Mouse (Mus musculus): Measurements from ENCODE around the gene Macf1.

Gene Macf1

DNA sequence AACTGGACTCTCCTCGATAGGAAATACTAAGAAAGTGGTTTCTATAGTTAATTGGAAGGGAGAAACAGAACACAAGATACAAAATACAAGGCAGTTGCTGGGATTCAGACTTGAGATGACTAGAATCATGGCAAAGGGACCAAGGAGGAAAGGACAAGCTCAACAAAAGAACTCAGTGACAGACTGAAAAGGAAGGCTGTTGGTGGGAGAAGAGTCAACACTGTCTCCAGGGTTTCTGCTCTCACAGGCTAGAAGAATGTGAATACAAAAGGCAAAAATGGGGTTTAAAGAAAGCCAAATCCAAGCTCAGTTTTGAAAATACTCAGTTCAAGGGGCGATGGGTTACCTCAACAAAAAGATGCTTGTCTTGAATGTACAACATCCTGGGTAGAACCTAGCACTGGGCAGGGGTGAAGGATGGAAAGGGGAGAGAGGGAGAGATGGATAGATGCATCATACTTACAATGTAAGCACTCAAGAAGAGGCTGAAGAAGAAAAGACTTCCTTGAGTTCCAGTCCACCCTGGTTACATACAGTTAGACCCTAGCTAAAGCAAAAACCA is 81.4 kb downstream of the Macf1 start:
- in situ Hi-C loops (cut with MboI, MseI): loop anchor here in 1 of 2 experiments (5.0 kb wide), 1 partner anchor 55 kb away; no protein-coding TSS in a partner anchor

DNA sequence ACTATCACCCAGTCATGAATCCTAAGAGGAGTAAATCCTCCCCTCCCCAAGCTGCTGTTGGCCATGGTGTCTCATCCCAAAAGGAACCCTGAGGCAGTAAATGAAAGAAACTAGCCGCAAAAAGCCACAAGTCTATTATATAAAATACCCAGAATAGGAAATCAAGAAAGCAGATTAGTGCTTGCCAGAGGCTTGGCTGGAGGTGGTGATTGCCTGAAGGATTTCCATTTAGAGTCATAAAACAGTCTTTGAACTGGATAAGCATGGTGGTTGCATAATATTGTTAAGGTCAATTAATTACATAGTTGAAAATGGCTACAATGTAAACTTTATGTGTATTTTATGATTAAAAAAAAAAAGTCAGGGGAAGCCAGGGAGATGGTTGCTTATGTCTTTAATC is 83.1 kb downstream of the Macf1 start:
- in situ Hi-C loops (cut with MboI, MseI): loop anchor here in 1 of 2 experiments (5.0 kb wide), 1 partner anchor 56 kb away; no protein-coding TSS in a partner anchor

DNA sequence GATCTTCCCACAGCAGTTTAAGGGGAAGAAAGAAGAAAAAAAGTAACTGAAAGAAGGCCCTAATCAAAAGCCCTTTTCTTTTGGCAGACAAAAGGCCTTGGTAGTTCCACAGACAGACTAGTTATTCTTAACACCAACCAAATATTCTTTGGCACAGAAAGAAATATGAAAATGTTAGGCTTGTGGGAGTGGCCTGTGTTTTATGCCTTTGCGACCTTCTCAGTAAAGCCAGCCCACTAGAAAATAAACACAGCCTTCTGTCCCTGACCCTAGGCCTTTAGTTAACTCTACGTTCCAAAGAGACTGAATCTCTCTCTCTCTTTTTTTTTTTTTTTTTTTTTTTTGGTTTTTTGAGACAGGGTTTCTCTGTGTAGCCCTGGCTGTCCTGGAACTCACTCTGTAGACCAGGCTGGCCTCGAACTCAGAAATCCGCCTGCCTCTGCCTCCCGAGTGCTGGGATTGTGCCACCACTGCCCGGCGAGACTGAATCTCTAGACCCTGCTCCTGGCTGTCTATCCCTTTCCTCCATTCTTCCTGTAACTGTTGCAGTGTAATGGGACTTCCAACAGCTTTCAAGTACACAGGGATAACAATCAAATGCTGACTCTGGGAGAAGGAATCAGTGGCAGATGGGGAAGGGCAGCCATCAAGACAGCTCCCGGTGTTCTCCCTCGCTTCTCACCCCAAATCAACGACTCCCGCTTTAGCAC is 85.5 kb downstream of the Macf1 start:
- in situ Hi-C loops (cut with MboI, MseI): loop anchor here in 1 of 2 experiments (25.0 kb wide), 1 partner anchor 314 kb away; the partner anchor contains the start of genes 4930535I16Rik, Mycbp and Rragc

- in situ Hi-C loops (cut with MboI, MseI): loop anchor here in 1 of 2 experiments (25.0 kb wide), 1 partner anchor 318 kb away; the partner anchor contains the start of genes 4930535I16Rik, Mycbp and Rragc
Observed at GRCm38 (mm10) chr4:123594381-123594806, 89.8 kb downstream of the Macf1 start.

GRCm38 (mm10) chr4:123593664-123594063 is 90.5 kb downstream of the Macf1 start:
- in situ Hi-C loops (cut with MboI, MseI): loop anchor here in 1 of 2 experiments (25.0 kb wide), 1 partner anchor 319 kb away; the partner anchor contains the start of genes 4930535I16Rik, Mycbp and Rragc

DNA sequence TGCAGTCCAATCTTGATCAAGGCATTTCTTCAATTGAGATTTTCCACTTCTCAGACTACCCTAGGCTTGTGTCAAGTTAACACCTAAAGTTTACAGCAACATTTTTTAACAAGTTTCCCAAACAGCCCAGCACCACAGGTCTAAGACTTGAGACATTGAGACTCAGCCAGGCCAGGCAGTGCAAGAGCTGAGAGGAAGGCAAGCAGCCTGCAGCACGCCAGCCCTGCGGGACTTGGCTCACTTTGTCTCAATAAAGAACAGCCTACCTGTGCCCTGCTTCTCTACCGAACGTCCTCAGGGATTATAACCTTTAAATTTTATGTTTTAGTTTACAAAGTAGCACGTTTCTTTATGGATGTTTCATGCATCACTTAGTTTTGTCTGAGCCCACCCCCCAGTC is 92.1 kb downstream of the Macf1 start:
- in situ Hi-C loops (cut with MboI, MseI): loop anchor here in 1 of 2 experiments (25.0 kb wide), 1 partner anchor 320 kb away; the partner anchor contains the start of genes 4930535I16Rik, Mycbp and Rragc

DNA sequence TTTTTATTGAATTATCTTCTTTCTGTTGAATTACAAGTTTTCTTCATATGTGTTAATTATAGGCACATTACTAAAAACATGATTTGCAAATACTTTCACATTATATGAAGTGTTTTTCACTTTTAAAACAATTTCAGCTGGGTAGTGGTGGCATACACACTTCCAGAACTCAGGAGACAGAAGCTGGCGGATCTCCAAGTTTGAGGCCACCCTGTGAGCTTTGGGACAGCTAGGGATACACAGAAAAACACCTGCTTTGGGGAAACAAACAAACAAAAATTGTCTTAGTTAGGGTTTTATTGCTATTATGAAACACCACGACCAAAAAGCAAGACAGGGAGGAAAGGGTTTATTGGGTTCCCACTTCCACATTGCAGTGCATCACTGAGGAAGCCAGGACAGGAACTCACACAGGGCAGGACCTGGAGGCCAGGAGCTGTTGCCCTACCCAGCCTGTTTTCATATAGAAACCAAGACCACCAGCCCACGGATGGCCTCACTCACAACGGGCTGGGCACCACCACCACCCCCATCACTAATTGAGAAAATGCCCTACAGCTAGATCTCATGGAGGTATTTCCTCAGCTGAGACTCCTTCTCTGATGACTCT is 93.0 kb downstream of the Macf1 start:
- in situ Hi-C loops (cut with MboI, MseI): loop anchor here in 1 of 2 experiments (25.0 kb wide), 1 partner anchor 321 kb away; the partner anchor contains the start of genes 4930535I16Rik, Mycbp and Rragc

GRCm38 (mm10) chr4:123589496-123589895 is 94.7 kb downstream of the Macf1 start:
- in situ Hi-C loops (cut with MboI, MseI): loop anchor here in 1 of 2 experiments (25.0 kb wide), 1 partner anchor 323 kb away; the partner anchor contains the start of genes 4930535I16Rik, Mycbp and Rragc

GRCm38 (mm10) chr4:123588353-123589301 is 95.5 kb downstream of the Macf1 start:
- in situ Hi-C loops (cut with MboI, MseI): loop anchor here in 1 of 2 experiments (25.0 kb wide), 1 partner anchor 324 kb away; the partner anchor contains the start of genes 4930535I16Rik, Mycbp and Rragc

GRCm38 (mm10) chr4:123587616-123588015 is 96.5 kb downstream of the Macf1 start:
- in situ Hi-C loops (cut with MboI, MseI): loop anchor here in 1 of 2 experiments (25.0 kb wide), 1 partner anchor 325 kb away; the partner anchor contains the start of genes 4930535I16Rik, Mycbp and Rragc

DNA sequence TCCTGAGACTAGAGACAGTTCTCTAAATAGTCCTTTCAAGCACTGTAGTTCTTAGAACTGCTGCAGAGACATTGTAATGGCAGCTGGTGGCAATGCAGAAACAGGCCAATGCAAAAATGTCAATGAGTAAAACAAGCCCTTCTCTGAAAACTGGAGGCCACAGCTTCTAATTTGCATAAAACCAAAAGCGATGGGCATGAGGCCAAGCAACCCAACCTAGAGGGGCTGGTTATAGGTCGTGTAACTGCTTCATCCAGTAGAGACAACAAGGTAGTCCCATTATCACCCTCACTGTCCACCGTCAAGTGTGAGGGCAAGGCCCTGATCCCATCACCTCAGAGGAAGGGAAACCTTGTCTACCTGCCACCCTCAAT is 99.5 kb downstream of the Macf1 start:
- in situ Hi-C loops (cut with MboI, MseI): loop anchor here (5.0 to 25.0 kb wide), 2 partner anchors 47 to 328 kb away; partner anchors contain the start of genes 4930535I16Rik (in 1 of the 2), Mycbp (in 1 of the 2) and Rragc (in 1 of the 2)

- in situ Hi-C loops (cut with MboI, MseI): loop anchor here (5.0 to 25.0 kb wide), 2 partner anchors 47 to 328 kb away; partner anchors contain the start of genes 4930535I16Rik (in 1 of the 2), Mycbp (in 1 of the 2) and Rragc (in 1 of the 2)
Observed at GRCm38 (mm10) chr4:123584084-123584719, 100.0 kb downstream of the Macf1 start.

DNA sequence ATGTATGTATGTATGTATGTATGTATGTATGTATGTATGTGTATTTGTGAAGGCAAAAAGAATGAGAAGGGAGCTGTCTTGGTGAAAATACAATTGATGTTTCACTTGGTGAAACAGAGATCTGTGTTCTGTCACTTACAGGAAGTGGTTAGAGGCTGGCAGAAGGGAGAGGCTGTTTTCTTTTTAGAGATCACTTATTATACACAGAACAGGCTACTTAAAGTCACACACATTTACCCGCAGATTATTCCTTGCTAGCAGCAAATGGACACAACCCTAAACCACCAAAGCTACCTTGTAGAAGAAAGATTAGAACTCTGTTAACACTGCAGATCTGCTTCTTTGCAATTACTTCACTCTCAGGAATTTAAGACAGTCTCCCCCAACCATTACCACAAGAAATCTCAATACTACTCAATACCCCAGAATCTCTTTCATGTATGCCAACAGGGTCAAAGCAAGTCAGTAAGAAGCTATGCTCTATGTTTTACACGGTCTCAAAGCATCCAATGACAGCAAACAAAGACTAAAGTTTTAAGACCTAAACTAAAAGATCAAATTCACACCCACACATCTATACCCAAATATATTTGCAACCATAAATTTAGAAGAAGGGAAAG is 106.6 kb downstream of the Macf1 start:
- in situ Hi-C loops (cut with MboI, MseI): loop anchor here in 1 of 2 experiments (5.0 to 25.0 kb wide), 3 partner anchors 40 to 1127 kb away; partner anchors contain the start of genes 4930535I16Rik, Fhl3, Mycbp and Rragc

DNA sequence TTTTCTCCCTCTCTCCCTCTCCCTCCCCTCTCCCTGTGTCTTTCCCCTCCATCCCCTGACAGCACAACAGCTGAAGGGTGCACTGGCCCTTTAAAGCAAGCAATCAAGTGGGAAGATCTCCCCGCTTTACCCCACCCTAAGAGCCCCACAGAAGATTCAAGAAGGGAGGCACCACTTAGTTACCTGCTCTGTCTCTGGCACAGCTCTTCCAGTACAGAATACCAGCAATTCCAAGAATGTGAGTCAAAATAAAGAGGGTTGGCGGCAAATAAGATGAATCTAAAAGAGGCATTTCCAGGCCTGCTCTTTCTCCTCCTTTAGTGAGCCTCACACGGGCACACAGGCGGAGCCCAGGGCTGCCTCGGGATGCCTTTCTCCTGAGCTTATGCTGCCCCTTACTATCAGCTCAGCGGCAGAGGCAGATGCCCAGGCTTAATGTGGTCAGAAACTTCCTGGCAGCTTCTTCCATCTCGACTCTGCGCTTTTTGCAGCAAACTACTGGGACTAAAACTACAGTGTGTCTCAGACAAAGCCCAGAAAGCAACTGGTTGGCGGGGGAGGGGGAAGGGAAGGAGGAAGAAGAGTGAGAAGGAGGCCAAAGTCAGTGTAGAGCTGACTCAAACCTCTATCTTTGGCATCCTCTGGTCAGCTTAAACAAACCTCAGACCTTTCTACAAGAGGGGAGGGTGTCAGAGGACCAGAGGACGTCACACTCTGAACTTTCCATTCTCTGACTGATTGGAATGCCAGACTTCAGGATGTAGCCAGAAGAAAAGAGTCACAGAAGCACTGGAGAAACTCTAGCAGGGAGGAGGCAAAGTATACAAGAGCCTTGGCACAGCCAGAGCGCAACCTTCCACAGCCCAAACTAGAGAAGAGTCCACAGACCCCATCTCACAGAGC is 111.5 kb downstream of the Macf1 start:
- in situ Hi-C loops (cut with MboI, MseI): loop anchor here in 1 of 2 experiments (10.0 kb wide), 1 partner anchor 1132 kb away; the partner anchor contains the start of gene Fhl3

- in situ Hi-C loops (cut with MboI, MseI): loop anchor here in 1 of 2 experiments (10.0 kb wide), 1 partner anchor 1133 kb away; the partner anchor contains the start of gene Fhl3
Observed at GRCm38 (mm10) chr4:123571869-123572268, 112.3 kb downstream of the Macf1 start.

DNA sequence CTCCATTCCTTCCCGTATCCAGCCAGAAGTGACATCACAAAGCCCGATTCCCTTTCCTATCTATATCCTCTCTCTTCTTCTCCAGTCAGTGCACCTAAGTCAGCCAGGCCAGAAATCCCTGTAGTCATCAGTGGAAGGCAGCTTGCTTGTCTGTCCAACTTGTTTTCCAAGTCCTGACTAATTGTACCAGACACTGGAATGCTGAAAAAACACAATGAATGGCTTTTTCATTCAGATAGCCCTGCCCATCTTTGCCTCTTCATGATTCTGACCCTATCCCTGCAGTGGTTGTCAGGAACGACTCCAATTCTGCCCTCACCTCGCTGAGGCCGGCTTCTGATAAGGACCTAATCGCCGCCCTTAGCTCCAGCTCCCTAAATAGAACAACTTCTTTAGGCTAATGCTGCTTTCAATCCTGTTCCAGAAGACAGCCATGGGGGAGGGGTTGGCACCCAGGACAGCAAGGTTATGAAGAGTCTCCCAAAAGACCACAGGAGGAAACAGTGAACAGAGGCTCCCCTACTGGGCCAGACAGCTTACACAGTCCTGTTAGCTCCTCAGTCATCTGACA is 118.8 kb downstream of the Macf1 start:
- in situ Hi-C loops (cut with MboI, MseI): no loop called here

DNA sequence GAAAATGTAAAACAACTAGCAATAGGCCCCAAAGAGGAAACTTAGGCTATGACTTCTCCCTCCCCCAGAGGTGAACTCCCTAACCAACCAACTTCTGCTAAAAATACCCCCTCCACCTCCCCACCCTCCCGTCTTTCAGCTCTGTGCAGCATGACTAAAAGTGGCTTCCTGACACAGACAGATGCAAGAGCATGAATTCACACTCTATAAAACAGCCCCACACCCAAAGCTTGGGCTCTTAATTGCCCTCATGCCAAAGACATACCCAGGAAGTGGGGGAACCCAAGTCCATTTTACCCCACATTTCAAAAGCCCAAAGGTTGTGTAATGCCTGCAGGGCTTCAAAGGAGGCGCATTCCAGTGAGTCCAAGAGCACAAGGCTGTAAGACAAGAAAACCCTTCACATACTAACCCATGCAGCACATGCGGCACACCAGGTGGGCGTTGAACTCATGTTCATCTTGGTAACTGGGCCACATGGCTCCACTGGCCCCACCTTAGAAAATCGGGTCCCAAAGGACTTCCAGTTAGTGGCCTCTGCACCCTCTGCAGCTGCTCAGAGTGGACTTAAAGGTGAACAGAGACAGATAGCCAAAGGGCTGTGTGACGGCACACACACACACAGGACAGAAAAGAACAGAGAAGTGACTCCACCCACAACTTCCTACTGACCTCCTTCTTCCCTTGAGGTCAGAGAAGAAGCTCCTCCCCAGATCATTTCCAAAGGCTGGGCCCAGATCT is 119.9 kb downstream of the Macf1 start:
- in situ Hi-C loops (cut with MboI, MseI): no loop called here

Data from T-helper 17 cell (primary cell).